Mouse (Mus musculus) hindbrain, embryonic 16.5 days (tissue): ENCODE measurements around the gene Gnai1. TPM values are rescaled to one million over a fixed set of nuclear protein-coding genes. Genes with fewer than 3 reads are reported as not detected.

Experiments
- ATAC-seq: fragments of 200-750 bp; cut with Nextera tagmentation; 2 replicates; pipeline ENCODE4 v1.8.0; 2017; ENCODE audit warnings: moderate TSS enrichment, moderate library complexity
- H3K27ac ChIP-seq: fragments of 300-500 bp; sonication (generic); 2 replicates; pipeline ENCODE4 v1.5.1; 2014; ENCODE audit warnings: low read depth, mild to moderate bottlenecking, control low read depth, low read length, moderate library complexity
- H3K27me3 ChIP-seq: fragments of 300-500 bp; sonication (generic); replicated peaks from 2 replicates; pipeline ENCODE4 v1.6.1; 2014; ENCODE audit warnings: low read length; ENCODE audit not compliant: control insufficient read depth, insufficient read depth
- H3K36me3 ChIP-seq: fragments of 300-500 bp; sonication (generic); 2 replicates; pipeline ENCODE4 v1.6.1; 2014; ENCODE audit warnings: mild to moderate bottlenecking, low read length, moderate library complexity, mixed read lengths; ENCODE audit not compliant: control insufficient read depth, insufficient read depth
- H3K4me1 ChIP-seq: fragments of 300-500 bp; sonication (generic); 2 replicates; pipeline ENCODE4 v1.6.1; 2014; ENCODE audit warnings: low read depth, low read length; ENCODE audit not compliant: control insufficient read depth, insufficient read depth
- H3K4me2 ChIP-seq: fragments of 300-500 bp; sonication (generic); 2 replicates; pipeline ENCODE4 v1.6.1; 2014; ENCODE audit warnings: mild to moderate bottlenecking, low read length, control low read depth, moderate library complexity
- H3K4me3 ChIP-seq: fragments of 300-500 bp; sonication (generic); 2 replicates; pipeline ENCODE4 v1.5.1; 2014; ENCODE audit warnings: mild to moderate bottlenecking, low read length, control low read depth, moderate library complexity
- H3K9ac ChIP-seq: fragments of 300-500 bp; sonication (generic); 2 replicates; pipeline ENCODE4 v1.6.1; 2014; ENCODE audit warnings: low read depth, mild to moderate bottlenecking, control low read depth, low read length, moderate library complexity
- H3K9me3 ChIP-seq: fragments of 300-500 bp; sonication (generic); 2 replicates; pipeline ENCODE4 v1.6.1; 2014; ENCODE audit warnings: mild to moderate bottlenecking, low read length, moderate library complexity; ENCODE audit not compliant: control insufficient read depth
- WGBS: fragments of 180-500 bp; shearing (Covaris S2); extraction: QIAGEN DNeasy Blood & Tissue Kit; methylation state at CpG from one replicate; pipeline ENCODE4 v1.1.7; 2014; 5-methylcytosine and 5-hydroxymethylcytosine counted together
- polyA plus RNA-seq: library from polyadenylated mRNA; unstranded; fragments of >200 nt; fragmentation: Nextera tagmentation; extraction: Ambion mirVana; gene quantifications from 2 replicates; pipeline ENCODE4 v1.2.1, GENCODE M21; 2015

The Gnai1 gene
- polyA plus RNA-seq, 1 experiment from 2014 or later, result 89.5 TPM

DNA sequence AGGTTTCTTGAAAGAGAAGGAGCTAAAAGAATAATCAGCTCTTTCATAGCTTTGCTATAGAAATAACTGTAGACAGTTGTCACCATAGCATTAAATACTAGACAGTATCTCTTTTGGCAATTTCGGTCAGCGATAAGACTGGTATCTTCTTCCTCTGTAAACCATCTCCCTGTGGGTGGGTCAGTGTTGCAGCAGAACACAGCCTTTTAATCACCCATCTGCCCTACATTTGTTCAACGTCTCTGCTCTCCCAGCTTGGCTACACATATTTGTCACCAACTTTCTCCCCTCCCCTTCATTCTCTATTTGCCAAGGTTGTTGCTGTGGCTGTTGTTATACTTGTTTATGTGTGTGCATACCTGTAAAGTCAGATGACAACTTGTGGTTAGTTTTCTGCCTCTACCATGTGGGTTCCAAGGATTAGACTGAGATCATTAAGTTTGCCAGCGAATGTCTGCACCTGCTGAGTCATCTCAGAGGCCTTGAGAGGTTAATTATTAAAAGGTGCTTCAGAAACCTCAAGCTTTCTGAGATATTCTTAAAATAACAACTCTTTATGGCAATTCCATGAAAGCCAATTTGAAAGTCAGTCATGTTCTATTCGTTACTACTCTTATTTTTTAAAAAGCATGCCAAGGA, 109.7 kb downstream of the Gnai1 start:
- Histone ChIP-seq H3K36me3 (no peaks in the 10 kb centered on the region), H3K4me1 (no peaks in the 10 kb centered on the region), H3K9ac (no peak overlapping the region), H3K4me3 (no peak overlapping the region), H3K27ac (no peak overlapping the region), H3K4me2 (no peak overlapping the region), H3K27me3 (no peaks in the 10 kb centered on the region), H3K9me3 (no peaks in the 10 kb centered on the region)
- 87% methylated on average over 5 of the region's 5 CpGs for WGBS
- no peak for ATAC-seq

DNA sequence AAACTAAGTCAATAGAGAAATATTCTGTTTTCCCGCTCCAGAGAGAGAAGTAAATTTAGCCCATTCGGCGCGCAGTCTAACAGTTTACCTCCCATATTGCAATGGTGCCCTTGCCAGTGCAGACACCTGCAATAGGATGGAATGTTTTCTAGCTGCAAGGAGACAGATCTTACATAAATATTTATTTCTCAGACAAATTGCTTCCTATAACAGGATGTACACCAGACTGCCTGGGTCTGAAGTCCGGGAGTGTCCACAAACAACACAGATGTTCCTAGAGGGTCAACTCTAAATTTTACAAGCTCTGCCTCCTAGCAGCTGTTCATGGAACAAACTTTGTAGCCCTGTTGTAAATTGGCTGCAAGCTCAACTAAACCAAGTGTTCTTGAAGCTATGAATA, 111.0 kb downstream of the Gnai1 start:
- Histone ChIP-seq H3K9ac (no peak overlapping the region), H3K9me3 (no peaks in the 10 kb centered on the region), H3K27ac (no peak overlapping the region), H3K36me3 (no peaks in the 10 kb centered on the region), H3K4me3 (no peak overlapping the region), H3K27me3 (no peaks in the 10 kb centered on the region), H3K4me1 (no peaks in the 10 kb centered on the region), H3K4me2 (no peak overlapping the region)
- 90% methylated on average over 5 of the region's 5 CpGs for WGBS
- ATAC-seq, result no peak

DNA sequence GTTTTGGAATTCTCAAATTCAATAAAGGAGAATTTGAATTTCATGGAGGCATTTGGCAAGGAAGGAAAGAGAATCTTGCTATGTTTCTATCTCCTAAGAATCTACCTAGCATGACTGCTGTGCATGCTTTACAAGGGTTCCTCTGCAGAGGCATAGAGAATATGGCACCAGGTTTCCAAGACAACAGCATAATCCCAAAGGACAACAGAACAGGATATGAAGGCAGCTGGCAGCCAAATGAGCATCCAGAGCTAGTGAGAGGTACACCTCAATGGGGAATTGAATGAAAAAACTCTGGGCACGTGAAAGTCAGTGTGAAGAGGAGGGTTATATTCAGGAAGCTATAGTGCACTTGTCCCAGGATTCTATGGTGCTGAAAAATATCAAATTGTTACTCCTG, 130.8 kb downstream of the Gnai1 start:
- 16% methylated on average over 1 of the region's 1 CpGs for WGBS
- Histone ChIP-seq H3K9ac (no peak overlapping the region), H3K4me3 (no peak overlapping the region), H3K4me1 (no peaks in the 10 kb centered on the region), H3K36me3 (no peaks in the 10 kb centered on the region), H3K27ac (no peak overlapping the region), H3K27me3 (no peaks in the 10 kb centered on the region), H3K4me2 (no peak overlapping the region), H3K9me3 (no peaks in the 10 kb centered on the region)
- peak; percentile 64; the same call in 1 of the 2 replicates for ATAC-seq

DNA sequence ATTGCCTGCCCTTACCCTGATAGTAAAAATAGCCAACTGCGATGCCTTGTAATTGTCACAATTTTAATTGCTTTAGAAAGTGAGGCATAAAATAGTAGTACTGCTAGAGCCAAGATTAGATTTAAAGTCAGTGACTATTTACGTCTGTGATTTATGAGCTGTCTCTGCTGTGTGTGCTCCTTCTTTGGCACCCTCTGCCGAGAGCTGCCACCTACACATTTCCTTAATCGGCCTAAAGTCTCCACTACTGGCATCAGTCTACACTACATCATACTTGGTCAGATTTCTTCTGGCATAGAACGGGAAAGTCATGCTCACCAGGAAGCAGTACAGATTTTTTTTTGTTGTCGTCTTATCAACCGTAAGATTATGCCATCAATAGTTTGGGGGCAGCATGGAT, 131.3 kb downstream of the Gnai1 start:
- ATAC-seq, result no peak
- Histone ChIP-seq H3K4me3 (no peak overlapping the region), H3K9ac (no peak overlapping the region), H3K9me3 (no peaks in the 10 kb centered on the region), H3K4me1 (no peaks in the 10 kb centered on the region), H3K4me2 (no peak overlapping the region), H3K36me3 (no peaks in the 10 kb centered on the region), H3K27ac (no peak overlapping the region), H3K27me3 (no peaks in the 10 kb centered on the region)
- 82% methylated on average over 7 of the region's 7 CpGs for WGBS

DNA sequence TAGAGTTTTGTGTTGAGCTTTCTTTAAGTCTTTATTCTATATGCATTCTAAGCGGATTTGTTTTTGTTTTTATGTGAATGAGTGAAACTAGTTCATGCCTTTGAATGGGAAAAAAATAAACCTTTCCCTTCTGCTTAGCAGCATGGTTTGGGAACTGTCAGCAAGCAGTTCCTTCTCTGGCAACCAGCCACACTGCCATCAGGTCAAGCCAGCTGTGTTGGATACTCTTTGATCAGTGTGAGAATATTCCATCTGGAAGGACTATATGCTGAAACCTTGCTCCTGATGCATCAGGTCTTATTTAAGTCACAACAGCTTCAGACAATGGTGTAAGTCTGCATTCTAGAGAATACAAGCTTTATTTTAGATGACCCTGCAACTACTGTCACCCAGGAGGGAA, 139.3 kb downstream of the Gnai1 start:
- H3K9me3 ChIP-seq, result no peaks in the 10 kb centered on the region
- H3K27me3 ChIP-seq, result no peaks in the 10 kb centered on the region
- H3K4me1 ChIP-seq, result no peaks in the 10 kb centered on the region
- no peak overlapping the region for H3K27ac ChIP-seq
- no peak for ATAC-seq
- no peak overlapping the region for H3K4me2 ChIP-seq
- no peaks in the 10 kb centered on the region for H3K36me3 ChIP-seq
- H3K9ac ChIP-seq, result no peak overlapping the region
- no peak overlapping the region for H3K4me3 ChIP-seq
- WGBS, result 67% methylated on average over 1 of the region's 1 CpGs

DNA sequence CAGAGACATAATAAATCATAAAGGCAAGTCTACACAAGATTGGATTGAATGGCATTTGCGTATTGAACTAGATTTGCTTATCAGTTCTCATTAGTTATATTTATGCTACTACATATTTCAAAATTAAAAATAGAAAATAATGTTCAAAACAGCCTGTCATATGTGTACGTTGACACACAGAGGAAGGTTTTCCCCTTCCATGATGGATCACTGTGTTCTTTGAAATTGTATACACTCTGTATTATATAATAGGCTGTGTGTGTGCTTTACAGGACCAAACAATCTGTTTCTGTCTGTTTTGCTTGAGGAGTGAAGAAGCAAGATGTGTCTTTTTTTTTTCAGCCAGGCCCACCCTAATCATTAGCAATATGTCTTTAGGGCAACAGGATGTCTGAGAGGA, 141.9 kb downstream of the Gnai1 start:
- no peak for ATAC-seq
- no peaks in the 10 kb centered on the region for H3K36me3 ChIP-seq
- no peak overlapping the region for H3K4me3 ChIP-seq
- 83% methylated on average over 2 of the region's 2 CpGs for WGBS
- no peak overlapping the region for H3K4me2 ChIP-seq
- no peaks in the 10 kb centered on the region for H3K27me3 ChIP-seq
- H3K27ac ChIP-seq, result no peak overlapping the region
- H3K9me3 ChIP-seq, result no peaks in the 10 kb centered on the region
- no peak overlapping the region for H3K9ac ChIP-seq
- H3K4me1 ChIP-seq, result no peaks in the 10 kb centered on the region

DNA sequence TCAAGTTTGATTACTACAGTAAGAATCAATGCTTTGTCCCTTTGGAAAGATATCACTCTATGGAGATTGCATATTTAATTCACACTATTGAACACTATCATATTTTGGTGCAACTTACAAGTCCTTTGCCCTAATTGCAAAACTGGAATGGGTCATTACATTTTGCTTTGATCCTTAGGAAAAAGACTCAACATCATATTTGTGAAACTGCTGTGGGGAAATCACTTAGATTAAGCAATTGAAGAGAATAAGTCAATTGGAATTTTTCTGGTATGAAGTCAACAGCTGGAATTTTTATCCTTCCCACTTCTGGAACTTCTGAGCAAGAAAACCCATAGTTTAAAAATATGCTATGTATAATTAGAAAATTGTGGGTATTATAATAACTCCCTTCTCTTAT, 142.3 kb downstream of the Gnai1 start:
- H3K36me3 ChIP-seq, result no peaks in the 10 kb centered on the region
- no peak overlapping the region for H3K27ac ChIP-seq
- no peaks in the 10 kb centered on the region for H3K9me3 ChIP-seq
- no peak overlapping the region for H3K9ac ChIP-seq
- H3K4me2 ChIP-seq, result no peak overlapping the region
- H3K4me3 ChIP-seq, result no peak overlapping the region
- no peaks in the 10 kb centered on the region for H3K4me1 ChIP-seq
- no peaks in the 10 kb centered on the region for H3K27me3 ChIP-seq
- no peak for ATAC-seq
